Mouse (Mus musculus) C2C12 (cell line): Measurements from ENCODE around the gene Gje1.

Source experiments
- CEBPB ChIP-seq: IDR thresholded peaks from one replicate; pipeline ENCODE4 v1.6.1; 2011; ENCODE audit warnings: low read depth, mild to moderate bottlenecking, control low read depth, moderate library complexity
- CTCF ChIP-seq: IDR thresholded peaks from one replicate; pipeline ENCODE4 v1.5.1; 2011; ENCODE audit not compliant: control insufficient read depth, insufficient read depth, insufficient read length
- FOSL1 ChIP-seq: IDR thresholded peaks from one replicate; pipeline ENCODE4 v1.8.0; 2011; ENCODE audit warnings: mild to moderate bottlenecking, low read length; ENCODE audit not compliant: poor library complexity, insufficient read depth, severe bottlenecking
- MAX ChIP-seq: IDR thresholded peaks from one replicate; pipeline ENCODE4 v1.6.1; 2011; ENCODE audit warnings: mild to moderate bottlenecking, control low read depth
- MYOD1 ChIP-seq: IDR thresholded peaks from one replicate; pipeline ENCODE4 v1.6.1; 2011; ENCODE audit warnings: low read depth; ENCODE audit not compliant: control insufficient read depth, insufficient read length
- MYOG ChIP-seq: IDR thresholded peaks from one replicate; pipeline ENCODE4 v1.6.1; 2011; ENCODE audit not compliant: control insufficient read depth, insufficient read length; ENCODE audit errors: extremely low read depth
- USF1 ChIP-seq: IDR thresholded peaks from one replicate; pipeline ENCODE4 v1.6.1; 2011; ENCODE audit warnings: low read depth, mild to moderate bottlenecking, control low read depth, moderate library complexity

- TF ChIP-seq CTCF = no peak
- TF ChIP-seq USF1 = no peak
- TF ChIP-seq MYOG = no peak
- TF ChIP-seq MYOD1 = no peak
- no peak for TF ChIP-seq CEBPB
- no peak for TF ChIP-seq MAX
- TF ChIP-seq FOSL1 = no peak
Observed at GRCm38 (mm10) chr10:14703239-14703638, 14.8 kb downstream of the Gje1 start.
